Mouse (Mus musculus): ENCODE measurements around the gene Akap17b. TPM values are rescaled to one million over a fixed set of nuclear protein-coding genes. Genes with fewer than 3 reads are reported as not detected.
"Not testable (repeated sequence)": the region's sequence is repeated elsewhere in the genome, so short reads cannot be mapped to it uniquely, and the experiment has no call there.

The Akap17b gene
- polyA plus RNA-seq, 1 experiment from 2014 or later: 6.2 TPM

DNA sequence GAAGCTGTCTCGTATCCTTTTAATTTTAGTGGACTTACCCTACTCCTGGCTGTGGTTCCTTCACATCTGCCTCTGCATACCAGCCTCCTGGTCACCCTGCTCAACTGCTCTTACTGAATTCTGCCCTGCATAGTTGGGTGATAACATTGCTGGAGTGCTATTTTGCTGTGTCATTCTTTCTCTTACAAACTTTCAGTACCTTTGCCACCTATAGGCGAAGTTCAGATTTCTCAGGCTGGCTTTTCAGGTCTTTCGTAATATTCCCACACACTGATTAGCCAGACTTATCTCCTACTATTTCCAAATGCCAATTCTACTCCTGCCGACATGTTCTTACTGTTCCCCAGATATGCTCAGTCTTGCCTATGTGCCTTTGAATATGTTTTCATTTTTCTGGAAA, 41.2 kb downstream of the Akap17b start:
- no peak overlapping the region for H3K4me2 ChIP-seq (ENCODE audit: low read length)
- no peak overlapping the region for H3K27ac ChIP-seq (replicated peaks; ENCODE audit: low read depth, low read length)
- H3K9me3 ChIP-seq (ENCODE audit: control insufficient read depth, low read length): no peaks in the 10 kb centered on the region
- H3K27me3 ChIP-seq (ENCODE audit: control insufficient read depth, insufficient read depth, low read length): no peaks in the 10 kb centered on the region
- H3K9ac ChIP-seq (replicated peaks; ENCODE audit: low read length): no peak overlapping the region
- 92% methylated on average over 4 of the region's 4 CpGs for WGBS
- H3K4me1 ChIP-seq (ENCODE audit: control insufficient read depth, insufficient read depth, low read length): peaks cover 10% of the 10 kb centered on the region
- DNase-seq (no peak), ATAC-seq (ENCODE audit: low FRiP score, low TSS enrichment) (no peak)
- no peak overlapping the region for H3K4me3 ChIP-seq (replicated peaks; ENCODE audit: low read depth, low read length)
- H3K36me3 ChIP-seq (ENCODE audit: control insufficient read depth, insufficient read depth, low read length): peaks cover 42% of the 10 kb centered on the region

DNA sequence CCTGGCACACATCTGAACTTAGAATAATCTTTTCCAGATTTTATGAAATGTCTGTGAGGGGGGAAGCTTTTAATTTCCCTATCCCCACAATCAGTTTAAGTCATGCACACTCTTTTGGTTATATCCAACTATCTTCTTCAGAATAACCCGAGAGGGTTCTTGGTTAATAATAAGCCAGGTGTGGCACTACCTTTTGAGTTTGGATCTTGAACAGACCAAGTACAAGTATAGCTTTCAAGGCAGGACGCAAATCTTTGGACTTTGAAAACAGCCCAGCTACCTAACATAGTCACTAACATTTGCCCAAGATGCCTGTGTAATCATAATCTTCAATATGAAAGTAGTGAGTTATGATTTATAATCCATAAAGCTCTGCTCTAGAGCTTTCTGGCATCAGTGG, 42.3 kb downstream of the Akap17b start:
- Histone ChIP-seq H3K4me2 (ENCODE audit: low read length) (no peak overlapping the region), H3K9ac (replicated peaks; ENCODE audit: low read length) (no peak overlapping the region), H3K9me3 (ENCODE audit: control insufficient read depth, low read length) (no peaks in the 10 kb centered on the region), H3K27me3 (ENCODE audit: control insufficient read depth, insufficient read depth, low read length) (no peaks in the 10 kb centered on the region), H3K36me3 (ENCODE audit: control insufficient read depth, insufficient read depth, low read length) (peaks cover 42% of the 10 kb centered on the region), H3K4me1 (ENCODE audit: control insufficient read depth, insufficient read depth, low read length) (peaks cover 10% of the 10 kb centered on the region), H3K27ac (replicated peaks; ENCODE audit: low read depth, low read length) (no peak overlapping the region), H3K4me3 (replicated peaks; ENCODE audit: low read depth, low read length) (no peak overlapping the region)
- 91% methylated on average over 2 of the region's 2 CpGs for WGBS
- ATAC-seq (ENCODE audit: low FRiP score, low TSS enrichment) (no peak), DNase-seq (no peak)

DNA sequence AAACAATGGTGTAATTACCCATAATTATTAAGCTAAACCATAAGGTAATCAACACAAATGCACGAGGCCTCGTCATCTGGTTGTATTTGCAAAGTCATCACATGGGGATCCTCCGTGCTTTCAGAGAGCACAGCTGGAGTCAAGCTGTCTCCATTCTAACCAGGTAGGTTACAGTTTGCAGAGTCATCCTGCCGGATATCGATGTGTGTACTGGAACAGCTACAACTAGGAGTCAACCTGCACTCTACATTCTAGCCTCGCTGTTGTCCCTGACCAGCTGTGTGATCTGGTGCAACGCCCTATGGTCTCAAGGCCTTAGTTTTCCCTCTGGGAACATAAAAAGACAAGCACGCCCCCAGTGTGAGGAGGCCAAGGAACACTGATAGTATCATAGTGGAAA, 45.1 kb downstream of the Akap17b start:
- DNase-seq (no peak), ATAC-seq (ENCODE audit: low FRiP score, low TSS enrichment) (no peak)
- no peaks in the 10 kb centered on the region for H3K27me3 ChIP-seq (ENCODE audit: control insufficient read depth, insufficient read depth, low read length)
- no peak overlapping the region for H3K9ac ChIP-seq (replicated peaks; ENCODE audit: low read length)
- peaks cover 28% of the 10 kb centered on the region for H3K36me3 ChIP-seq (ENCODE audit: control insufficient read depth, insufficient read depth, low read length)
- peak overlapping the region; percentile 62 for H3K4me3 ChIP-seq (replicated peaks; ENCODE audit: low read depth, low read length)
- peak overlapping the region; percentile 52 for H3K4me2 ChIP-seq (ENCODE audit: low read length)
- H3K9me3 ChIP-seq (ENCODE audit: control insufficient read depth, low read length): no peaks in the 10 kb centered on the region
- peaks cover 13% of the 10 kb centered on the region for H3K4me1 ChIP-seq (ENCODE audit: control insufficient read depth, insufficient read depth, low read length)
- 73% methylated on average over 8 of the region's 8 CpGs for WGBS
- no peak overlapping the region for H3K27ac ChIP-seq (replicated peaks; ENCODE audit: low read depth, low read length)

DNA sequence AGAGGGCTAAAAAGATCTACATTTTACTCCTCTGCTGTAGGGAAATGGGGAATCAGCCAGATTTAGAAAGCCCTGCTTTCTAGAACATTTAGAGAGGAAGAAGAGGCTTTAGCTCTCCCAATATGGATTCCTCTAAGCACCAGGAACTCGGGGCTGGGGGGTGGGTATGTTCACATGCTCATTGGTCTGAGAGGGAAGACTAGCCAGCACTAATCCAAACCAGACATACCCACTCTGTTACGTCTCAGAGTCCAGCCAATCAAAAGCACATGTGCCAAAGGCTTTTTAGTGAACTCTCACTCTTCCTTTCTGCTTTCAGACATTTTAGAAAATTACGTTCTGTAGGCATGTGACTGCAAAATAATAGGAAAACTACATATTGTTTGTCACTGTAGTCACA, 45.5 kb downstream of the Akap17b start:
- peak; percentile 37 for DNase-seq
- 32% methylated on average over 3 of the region's 3 CpGs for WGBS
- Histone ChIP-seq H3K4me2 (ENCODE audit: low read length) (peak overlapping the region; percentile 52), H3K27me3 (ENCODE audit: control insufficient read depth, insufficient read depth, low read length) (no peaks in the 10 kb centered on the region), H3K9me3 (ENCODE audit: control insufficient read depth, low read length) (no peaks in the 10 kb centered on the region), H3K9ac (replicated peaks; ENCODE audit: low read length) (peak overlapping the region; percentile 79), H3K36me3 (ENCODE audit: control insufficient read depth, insufficient read depth, low read length) (peaks cover 24% of the 10 kb centered on the region), H3K4me3 (replicated peaks; ENCODE audit: low read depth, low read length) (peak overlapping the region; percentile 62), H3K4me1 (ENCODE audit: control insufficient read depth, insufficient read depth, low read length) (peaks cover 13% of the 10 kb centered on the region), H3K27ac (replicated peaks; ENCODE audit: low read depth, low read length) (no peak overlapping the region)
- ATAC-seq (ENCODE audit: low FRiP score, low TSS enrichment): no peak

DNA sequence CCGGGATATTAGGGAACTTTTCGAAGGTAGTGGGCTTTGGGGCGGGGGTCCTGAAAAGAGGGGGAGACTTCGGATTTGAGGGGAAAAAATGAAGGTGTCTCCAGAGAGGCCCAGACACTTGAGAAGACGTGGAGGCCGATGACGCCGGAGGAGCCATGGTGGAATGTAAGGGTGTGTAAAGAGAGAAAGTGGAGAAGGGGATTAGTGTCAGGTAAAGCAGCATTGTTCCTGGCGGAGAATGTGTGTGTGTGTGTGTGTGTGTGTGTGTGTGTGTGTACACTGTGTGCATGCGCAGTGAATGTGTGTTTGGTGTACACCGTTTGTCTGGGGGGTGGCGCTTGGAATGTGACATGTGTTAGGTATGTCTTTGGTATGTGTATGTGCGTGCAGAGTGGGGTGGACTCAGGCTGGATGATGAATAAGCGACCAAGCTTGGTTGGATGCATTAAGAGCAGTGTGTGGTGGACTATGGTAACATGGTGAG, 46.3 kb downstream of the Akap17b start:
- H3K4me2 ChIP-seq (ENCODE audit: low read length): peak overlapping the region; percentile 52
- no peaks in the 10 kb centered on the region for H3K27me3 ChIP-seq (ENCODE audit: control insufficient read depth, insufficient read depth, low read length)
- peaks cover 18% of the 10 kb centered on the region for H3K36me3 ChIP-seq (ENCODE audit: control insufficient read depth, insufficient read depth, low read length)
- ATAC-seq (ENCODE audit: low FRiP score, low TSS enrichment): peak; percentile 41; the same call in 1 of the 2 replicates
- peaks cover 13% of the 10 kb centered on the region for H3K4me1 ChIP-seq (ENCODE audit: control insufficient read depth, insufficient read depth, low read length)
- WGBS: 19% methylated on average over 14 of the region's 14 CpGs
- peak overlapping the region; percentile 79 for H3K9ac ChIP-seq (replicated peaks; ENCODE audit: low read length)
- peak overlapping the region; percentile 89 for H3K27ac ChIP-seq (replicated peaks; ENCODE audit: low read depth, low read length)
- peak; percentile 52 for DNase-seq
- no peaks in the 10 kb centered on the region for H3K9me3 ChIP-seq (ENCODE audit: control insufficient read depth, low read length)
- H3K4me3 ChIP-seq (replicated peaks; ENCODE audit: low read depth, low read length): peak overlapping the region; percentile 62

DNA sequence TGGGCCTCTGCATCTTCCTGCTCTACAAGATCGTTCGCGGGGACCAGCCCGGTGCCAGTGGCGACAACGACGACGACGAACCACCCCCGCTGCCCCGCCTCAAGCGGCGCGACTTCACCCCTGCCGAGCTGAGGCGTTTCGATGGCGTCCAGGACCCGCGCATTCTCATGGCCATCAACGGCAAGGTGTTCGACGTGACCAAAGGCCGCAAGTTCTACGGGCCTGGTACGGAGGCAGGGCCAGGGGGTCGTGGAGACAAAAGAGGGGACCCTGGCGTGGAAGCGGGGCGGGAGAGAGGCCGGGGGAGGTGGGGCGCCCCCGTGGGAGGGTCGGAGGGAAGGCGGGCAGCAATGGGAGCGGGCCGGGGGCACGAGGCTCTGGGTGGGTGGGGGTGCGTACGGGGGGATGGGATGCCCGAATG, 46.8 kb downstream of the Akap17b start:
- H3K4me1 ChIP-seq (ENCODE audit: control insufficient read depth, insufficient read depth, low read length): peaks cover 13% of the 10 kb centered on the region
- H3K27me3 ChIP-seq (ENCODE audit: control insufficient read depth, insufficient read depth, low read length): no peaks in the 10 kb centered on the region
- WGBS: 24% methylated on average over 40 of the region's 41 CpGs
- peaks cover 14% of the 10 kb centered on the region for H3K36me3 ChIP-seq (ENCODE audit: control insufficient read depth, insufficient read depth, low read length)
- H3K4me3 ChIP-seq (replicated peaks; ENCODE audit: low read depth, low read length): peak overlapping the region; percentile 62
- H3K9me3 ChIP-seq (ENCODE audit: control insufficient read depth, low read length): no peaks in the 10 kb centered on the region
- peak; percentile 60 for ATAC-seq (ENCODE audit: low FRiP score, low TSS enrichment)
- peak overlapping the region; percentile 89 for H3K27ac ChIP-seq (replicated peaks; ENCODE audit: low read depth, low read length)
- peak overlapping the region; percentile 52 for H3K4me2 ChIP-seq (ENCODE audit: low read length)
- DNase-seq: peak; percentile 58
- peak overlapping the region; percentile 79 for H3K9ac ChIP-seq (replicated peaks; ENCODE audit: low read length)

DNA sequence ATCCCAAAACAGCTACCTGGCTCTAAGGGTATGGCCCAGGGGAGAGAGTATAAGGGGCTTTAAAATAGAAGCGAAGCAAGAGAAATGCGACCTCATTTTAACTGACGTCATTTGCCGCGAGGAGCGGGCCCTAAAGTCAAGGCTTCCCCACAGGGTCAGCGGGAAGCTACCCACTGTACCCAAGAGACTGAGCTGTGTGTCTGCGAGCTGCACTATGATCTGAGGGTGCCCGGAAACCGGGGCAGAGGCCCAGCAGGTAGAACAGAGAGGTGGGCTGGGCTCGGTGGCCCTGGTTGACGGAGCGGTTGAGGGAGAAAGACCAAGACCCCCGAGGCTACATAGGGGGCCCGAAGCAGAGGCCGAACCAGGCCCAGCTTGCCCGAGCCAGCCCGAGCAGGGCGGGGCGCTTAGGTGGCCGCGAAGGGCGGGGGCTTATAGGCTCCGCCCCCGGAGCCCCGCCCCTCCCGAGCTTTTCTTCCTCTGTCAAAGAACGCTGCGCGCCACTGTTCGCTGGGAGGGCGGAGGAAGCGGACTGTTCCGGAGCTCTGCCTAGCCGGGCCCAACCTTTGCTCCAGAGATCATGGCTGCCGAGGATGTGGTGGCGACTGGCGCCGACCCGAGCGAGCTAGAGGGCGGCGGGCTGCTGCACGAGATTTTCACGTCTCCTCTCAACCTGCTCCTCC, 47.3 kb downstream of the Akap17b start, which contains the start of gene Pgrmc1:
Pgrmc1 (plus strand) TSS at position 500 of the 683 bp plus-strand sequence.
- 28% methylated on average over 36 of the region's 45 CpGs for WGBS

DNA sequence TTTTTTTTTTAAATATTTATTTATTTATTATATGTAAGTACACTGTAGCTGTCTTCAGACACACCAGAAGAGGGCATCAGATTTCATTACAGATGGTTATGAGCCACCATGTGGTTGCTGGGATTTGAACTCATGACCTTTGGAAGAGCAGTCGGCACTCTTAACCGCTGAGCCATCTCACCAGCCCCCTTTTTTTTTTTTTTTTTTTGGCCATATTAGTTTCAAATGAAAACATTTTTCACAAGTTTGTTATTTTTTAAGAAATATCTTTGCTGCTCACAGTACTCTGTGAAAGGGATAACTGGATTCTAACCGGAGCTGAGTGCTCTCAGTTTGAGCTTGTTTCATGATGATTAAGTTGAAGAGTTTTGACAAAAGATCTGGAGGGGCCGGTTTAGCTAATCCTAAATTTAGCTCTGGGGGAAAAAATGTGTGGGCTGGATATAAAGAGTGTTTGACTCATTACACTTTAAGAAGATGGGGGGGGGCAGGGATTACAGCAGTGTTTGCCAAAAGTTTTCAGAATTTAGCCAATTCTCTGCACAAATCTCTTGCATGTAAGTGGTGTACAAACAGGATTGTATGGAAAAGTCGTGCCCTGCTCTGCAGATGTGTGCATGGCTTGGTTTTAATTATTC, 48.6 kb downstream of the Akap17b start:
- H3K36me3 ChIP-seq (ENCODE audit: control insufficient read depth, insufficient read depth, low read length); H3K27me3 ChIP-seq (ENCODE audit: control insufficient read depth, insufficient read depth, low read length); H3K4me2 ChIP-seq (ENCODE audit: low read length); H3K9me3 ChIP-seq (ENCODE audit: control insufficient read depth, low read length); H3K27ac ChIP-seq (replicated peaks; ENCODE audit: low read depth, low read length); H3K4me3 ChIP-seq (replicated peaks; ENCODE audit: low read depth, low read length); DNase-seq; H3K9ac ChIP-seq (replicated peaks; ENCODE audit: low read length); ATAC-seq (ENCODE audit: low FRiP score, low TSS enrichment): not testable (repeated sequence)
- 64% methylated on average over 5 of the region's 5 CpGs for WGBS
- peaks cover 13% of the 10 kb centered on the region for H3K4me1 ChIP-seq (ENCODE audit: control insufficient read depth, insufficient read depth, low read length)

More for the DNA sequence above, 47.3 kb downstream of the Akap17b start, which contains the start of gene Pgrmc1:
- H3K9me3 ChIP-seq (ENCODE audit: control insufficient read depth, low read length): no peaks in the 10 kb centered on the region
- ATAC-seq (ENCODE audit: low FRiP score, low TSS enrichment) (peak; percentile 92), DNase-seq (peak; percentile 91)
- peak within 1 kb of the TSS; percentile 89 for H3K27ac ChIP-seq (replicated peaks; ENCODE audit: low read depth, low read length)
- peaks cover 8% of the 10 kb centered on the region; the same call in 1 of the 2 replicates for H3K36me3 ChIP-seq (ENCODE audit: control insufficient read depth, insufficient read depth, low read length)
- peak within 1 kb of the TSS; percentile 62 for H3K4me3 ChIP-seq (replicated peaks; ENCODE audit: low read depth, low read length)
- H3K27me3 ChIP-seq (ENCODE audit: control insufficient read depth, insufficient read depth, low read length): no peaks in the 10 kb centered on the region
- peak within 1 kb of the TSS; percentile 52 for H3K4me2 ChIP-seq (ENCODE audit: low read length)
- peaks cover 13% of the 10 kb centered on the region for H3K4me1 ChIP-seq (ENCODE audit: control insufficient read depth, insufficient read depth, low read length)
- peak within 1 kb of the TSS; percentile 79 for H3K9ac ChIP-seq (replicated peaks; ENCODE audit: low read length)

Data from midbrain, embryonic 14.5 days (tissue).